Mouse (Mus musculus): ENCODE measurements around the gene Tbx21.

- TF ChIP-seq EP300 (IDR thresholded peaks at IDR 0.05; ENCODE audit: insufficient read depth, low read depth, low read length) (no peak), CTCF (IDR thresholded peaks at IDR 0.05; ENCODE audit: low read depth, low read length) (no peak), POLR2A (IDR thresholded peaks at IDR 0.05; ENCODE audit: insufficient read depth, low read length) (no peak)
These were observed 64.1 kb downstream of the Tbx21 start for GRCm38 (mm10) chr11:97050944-97051586.
